1 mouse cellular context compared by ENCODE assay signal in the genomic region with DNA sequence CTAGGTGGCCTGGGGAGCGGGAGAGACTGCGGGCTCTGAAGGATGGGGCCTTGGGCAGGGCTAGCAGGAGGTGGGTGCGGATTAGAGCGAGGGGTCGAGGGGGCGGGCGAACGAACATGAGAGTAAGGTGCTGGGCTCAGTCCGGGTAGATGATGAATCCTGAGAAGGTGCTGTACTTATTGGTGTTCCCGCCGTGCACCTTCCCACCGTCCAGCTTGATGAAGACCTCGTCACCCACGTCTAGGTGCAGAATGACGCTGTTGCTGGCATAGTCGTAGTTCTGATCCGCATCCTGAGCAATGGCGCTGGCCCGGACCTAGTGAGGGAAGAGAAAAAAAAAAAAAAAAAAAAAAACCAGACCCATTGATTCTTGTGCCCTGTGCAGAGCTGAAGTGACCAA.
A peak's percentile ranks its signal among the peaks of the same experiment; 100 is the strongest.
TF ChIP-seq lines count a peak whose summit lies in the region.

No protein-coding gene starts in this region.

TF ChIP-seq in MEL, 35 proteins besides CTCF, POLR2A, EP300 and RAD21:
- TF ChIP-seq ZNF384 (IDR thresholded peaks at IDR 0.05; ENCODE audit: low read depth, low read length) (0 out of 2 replicates have a peak, but pooled peaks have one; percentile 34), SMC3 (IDR thresholded peaks at IDR 0.05; ENCODE audit: low read depth, low read length) (no peak)
